Mouse (Mus musculus): Measurements from ENCODE around the gene Slc2a6.
A peak's percentile ranks its signal among the peaks of the same experiment; 100 is the strongest.

Gene Slc2a6

DNA sequence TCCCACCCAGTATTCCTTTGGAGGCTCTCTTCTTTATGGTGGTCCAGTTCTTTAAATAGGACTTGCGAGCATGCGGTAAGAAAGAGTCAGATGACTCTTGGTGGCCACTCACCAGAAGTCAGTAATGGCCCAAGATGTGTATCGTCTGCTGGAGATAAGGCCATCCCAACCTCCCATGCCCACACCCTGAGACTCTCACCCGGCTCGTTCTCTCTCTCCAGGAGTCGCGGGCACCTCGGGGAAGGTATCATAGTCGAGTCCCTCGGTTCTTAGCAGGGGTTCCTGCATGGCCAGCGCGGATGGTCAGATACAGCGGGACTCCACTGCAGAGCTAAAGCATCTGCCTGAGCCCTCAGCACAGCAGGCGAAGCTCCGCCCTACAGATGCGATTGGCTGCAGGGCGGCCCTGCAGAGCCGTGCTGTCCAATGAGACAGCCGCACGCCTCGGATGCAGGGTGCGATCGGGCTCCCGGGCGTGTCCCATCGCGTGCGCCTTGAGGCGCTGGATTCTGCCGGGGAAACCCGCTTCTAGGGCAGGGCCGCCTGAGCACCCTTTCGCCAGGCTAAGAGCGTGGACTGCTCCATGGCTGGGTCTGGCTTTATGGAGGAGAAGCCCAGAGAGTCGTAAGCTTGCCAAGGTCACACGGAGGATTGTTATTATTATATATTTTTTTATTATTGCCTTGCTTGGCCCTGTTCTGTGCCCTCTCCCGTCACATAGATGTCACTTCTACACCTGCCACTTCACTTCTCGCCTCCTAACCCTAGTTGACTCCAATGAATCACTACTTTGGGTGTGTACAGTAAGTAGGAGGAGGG, at the start of gene Slc2a6:
TSS of gene Slc2a6 (minus strand) at position 381 of the 819 bp plus-strand sequence.
- peak; percentile 80 to 81 for DNase-seq

DNA sequence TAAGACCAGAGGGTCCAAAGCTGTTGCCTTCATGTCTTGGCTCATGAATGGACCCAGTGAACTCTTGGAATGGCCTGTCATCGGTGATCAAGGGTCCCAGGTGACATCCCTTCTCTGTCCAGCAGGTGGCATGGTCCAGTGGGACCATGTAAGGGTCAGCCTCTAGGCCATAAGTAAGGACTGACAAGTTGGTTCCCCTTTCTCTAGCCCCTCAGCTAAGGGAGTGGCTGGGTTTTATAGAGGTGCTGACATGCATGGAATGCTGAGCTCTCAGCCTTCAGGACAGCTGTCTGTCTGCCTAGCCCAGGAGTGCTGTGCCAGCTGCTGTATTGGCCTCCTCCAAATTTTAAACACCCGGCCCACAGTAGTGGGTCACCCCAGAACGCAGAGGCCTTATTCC, 47.7 kb upstream of the Slc2a6 start:
- DNase-seq, result peak in 1 of 2 experiments; percentile 52

GRCm38 (mm10) chr2:27074804-27075203, 47.0 kb upstream of the Slc2a6 start:
- no peak for DNase-seq

GRCm38 (mm10) chr2:27073407-27073806, 45.6 kb upstream of the Slc2a6 start:
- DNase-seq, result no peak

GRCm38 (mm10) chr2:27071978-27072377, 44.2 kb upstream of the Slc2a6 start, which contains the start of gene Mymk:
TSS of gene Mymk (minus strand) at chr2:27072179.
- no peak for DNase-seq

- no peak for DNase-seq
These were observed 43.3 kb upstream of the Slc2a6 start for GRCm38 (mm10) chr2:27071137-27071536.

DNA sequence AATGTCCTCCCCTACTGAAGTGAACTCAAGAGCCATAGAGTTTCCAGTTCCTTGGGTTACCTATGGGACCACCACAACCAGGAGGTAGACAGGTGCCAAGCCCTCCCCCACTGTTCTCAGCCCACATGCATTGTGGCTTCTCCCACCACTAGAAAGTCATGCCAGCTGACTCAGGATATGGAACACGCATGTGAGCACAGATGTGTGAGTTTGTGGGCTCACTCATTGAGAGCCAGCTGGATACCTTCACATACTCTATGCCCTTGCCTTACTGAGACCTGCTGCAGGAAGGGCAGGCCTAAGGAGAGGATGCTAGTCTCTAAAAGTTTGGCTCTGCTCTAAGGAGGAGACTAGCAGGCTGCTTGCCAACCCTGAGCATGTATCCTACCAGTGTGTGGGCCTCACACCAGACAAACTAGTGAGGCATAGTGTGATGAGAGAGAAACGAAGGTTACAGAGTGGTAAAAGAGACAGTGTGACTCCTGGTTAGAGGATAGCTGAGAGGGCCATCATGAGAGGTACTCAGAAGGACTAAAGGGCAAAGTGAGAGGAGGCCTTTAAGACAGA, 42.5 kb upstream of the Slc2a6 start:
- no peak for DNase-seq

DNA sequence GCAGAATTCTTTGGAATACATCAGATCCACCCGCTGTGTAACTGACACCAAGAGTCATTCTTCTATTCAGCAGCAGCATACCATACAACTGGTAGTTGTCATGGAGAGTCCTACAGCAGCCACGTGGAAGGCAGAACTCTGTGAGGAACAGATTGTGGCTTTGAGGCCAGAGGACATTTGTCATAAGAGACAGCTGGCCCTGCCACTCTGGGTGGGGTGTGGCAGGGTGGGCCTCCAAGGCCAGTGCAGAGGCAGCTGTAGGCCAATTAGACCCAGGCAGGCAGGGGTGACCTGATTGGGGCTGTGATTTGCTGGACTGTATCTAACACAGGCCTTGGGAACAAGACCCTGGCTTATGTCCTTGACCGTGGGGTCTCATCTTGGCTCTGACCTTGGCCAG, 41.8 kb upstream of the Slc2a6 start:
- DNase-seq, result no peak

GRCm38 (mm10) chr2:27067996-27068395, 40.2 kb upstream of the Slc2a6 start:
- DNase-seq, result no peak

DNA sequence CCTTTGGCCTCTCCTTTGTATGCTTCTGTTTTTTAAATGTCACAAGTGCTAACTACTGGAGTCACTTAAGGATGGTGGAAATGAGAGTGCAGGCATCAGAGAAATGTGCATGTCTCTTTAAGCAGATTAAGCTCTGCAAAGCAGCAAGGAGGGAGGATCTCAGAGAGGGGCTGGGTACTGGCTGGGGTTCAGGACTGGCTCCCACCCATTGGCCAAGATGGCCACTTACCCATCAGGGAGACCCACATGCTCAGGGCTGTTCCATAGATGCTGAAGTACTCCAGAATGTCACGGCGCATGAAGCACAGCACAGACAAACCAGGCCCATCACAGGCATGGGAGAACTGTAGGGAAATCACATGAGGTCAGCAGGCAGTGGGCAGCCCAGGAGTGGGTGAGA, 39.3 kb upstream of the Slc2a6 start:
- no peak for DNase-seq

DNA sequence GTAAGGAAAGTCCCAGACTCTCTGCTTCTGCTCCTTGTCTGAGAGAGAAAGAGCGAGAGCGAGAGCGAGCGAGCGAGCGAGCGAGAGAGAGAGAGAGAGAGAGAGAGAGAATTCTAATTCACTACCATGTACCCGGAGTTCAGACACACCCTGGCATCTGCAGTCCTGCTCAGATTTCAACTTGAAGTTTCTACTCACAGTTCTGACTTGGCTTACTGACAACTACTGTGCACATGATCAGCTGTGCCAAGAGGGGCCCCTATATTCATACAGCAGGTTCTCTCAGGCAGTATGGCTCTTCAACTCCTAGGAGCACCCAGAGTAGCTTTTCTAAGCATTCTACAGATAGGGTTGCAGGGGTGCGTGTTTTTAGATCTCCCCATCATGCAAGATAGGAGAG, 31.4 kb upstream of the Slc2a6 start:
- DNase-seq, result no peak

GRCm38 (mm10) chr2:27058751-27059150, 31.0 kb upstream of the Slc2a6 start:
- no peak for DNase-seq

DNA sequence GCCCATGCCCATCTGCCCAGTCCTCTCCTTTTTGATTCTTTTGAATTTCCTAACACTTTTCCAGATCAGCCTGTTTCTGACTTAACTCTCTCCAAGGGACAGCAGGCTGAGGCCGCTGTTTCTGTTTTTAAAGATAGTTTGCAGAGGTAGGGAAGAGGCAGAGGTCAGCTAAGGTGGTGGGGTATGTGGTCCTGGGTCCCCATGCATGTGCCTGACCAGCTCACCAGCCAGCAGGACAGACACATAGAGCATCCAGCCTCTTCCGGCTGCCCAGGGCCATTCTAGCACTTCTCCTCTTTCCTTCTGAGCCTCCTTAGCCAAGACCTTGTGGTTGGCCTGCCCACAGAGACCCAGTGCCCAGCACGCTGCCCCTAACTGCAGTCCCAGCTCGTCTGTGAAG, 30.5 kb upstream of the Slc2a6 start:
- no peak for DNase-seq

DNA sequence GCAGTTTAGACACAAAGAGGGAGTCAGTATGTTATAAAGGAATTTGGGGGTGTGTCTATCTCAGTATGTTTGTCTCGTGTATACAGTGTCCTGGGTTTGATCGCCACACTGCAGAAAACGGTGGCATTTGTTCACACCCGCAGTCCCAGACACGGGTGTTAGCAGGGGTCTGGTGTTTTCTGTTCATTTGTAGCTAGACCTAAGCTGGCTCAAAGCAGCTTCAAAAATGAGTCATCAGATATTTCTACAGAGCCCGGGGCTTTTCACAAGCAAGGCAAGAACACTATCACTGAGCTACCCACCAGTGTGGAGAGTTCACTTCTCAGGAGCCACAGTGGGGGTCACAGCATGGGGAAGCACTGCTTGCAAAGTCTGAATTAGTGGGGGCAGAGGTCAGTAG, 21.6 kb upstream of the Slc2a6 start:
- DNase-seq, result no peak

DNA sequence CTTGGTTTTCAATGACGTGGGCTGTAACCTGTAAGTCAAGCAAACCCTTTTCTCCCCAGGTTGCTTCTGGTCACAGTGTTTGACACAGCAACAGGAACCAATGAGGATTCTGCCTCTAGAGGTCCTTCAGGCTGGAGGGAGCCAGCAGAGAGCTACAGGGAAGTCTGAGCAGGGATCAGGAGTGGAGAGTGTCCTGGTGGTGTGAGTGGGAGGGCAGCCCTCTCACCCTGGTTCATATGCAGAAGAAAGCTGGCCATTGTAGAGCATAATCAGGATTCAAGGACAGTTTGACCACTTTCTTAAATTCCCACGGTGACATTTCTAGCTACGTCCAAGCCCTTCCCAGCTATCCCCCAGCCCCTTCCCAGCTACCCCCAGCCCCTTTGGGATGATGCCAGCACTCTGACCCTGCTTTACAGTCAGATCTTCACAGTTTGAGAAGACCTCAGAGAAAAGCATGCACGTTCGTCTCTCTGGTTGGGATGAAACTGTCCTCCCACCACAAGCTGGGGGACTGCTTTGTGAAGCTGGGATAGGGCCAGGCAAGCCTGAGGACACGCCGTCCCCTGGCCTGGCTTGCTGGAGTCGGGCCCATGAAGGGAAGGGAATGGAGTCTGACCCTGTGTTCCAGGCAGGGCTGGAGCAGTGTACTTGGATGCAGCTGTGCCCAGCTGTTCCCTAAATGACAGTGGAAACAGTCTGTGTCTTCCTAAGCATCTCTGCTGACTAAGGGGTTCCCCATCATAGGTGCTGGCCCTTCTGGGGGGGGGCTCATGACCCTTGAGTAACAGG, 18.4 kb upstream of the Slc2a6 start:
- DNase-seq, result no peak

GRCm38 (mm10) chr2:27044641-27045040, 16.8 kb upstream of the Slc2a6 start:
- DNase-seq, result no peak

- DNase-seq, result no peak
These were observed 16.4 kb upstream of the Slc2a6 start for GRCm38 (mm10) chr2:27044166-27044565.

DNA sequence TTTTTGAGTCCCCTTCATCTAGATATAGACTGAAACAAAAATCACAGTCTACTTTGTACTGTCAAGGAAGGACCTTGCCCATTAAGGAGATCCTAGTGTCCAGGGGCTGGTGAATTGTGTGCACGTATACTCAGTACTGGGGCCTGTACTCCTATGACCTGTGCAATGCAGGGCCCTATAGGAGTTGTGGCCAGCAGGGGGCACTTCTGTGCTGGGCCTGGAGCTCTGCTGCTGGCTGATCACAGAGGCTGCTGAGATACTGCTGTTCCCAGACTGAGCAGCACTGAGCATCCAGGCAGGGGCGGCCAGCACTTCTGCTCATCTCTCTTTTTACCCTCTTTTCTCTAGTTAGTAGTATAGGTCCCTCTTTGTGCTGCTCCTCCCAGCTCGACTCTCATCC, 15.7 kb upstream of the Slc2a6 start:
- DNase-seq, result peak; percentile 60 to 74

- DNase-seq, result no peak
These were observed 14.5 kb upstream of the Slc2a6 start for GRCm38 (mm10) chr2:27042131-27042844.

DNA sequence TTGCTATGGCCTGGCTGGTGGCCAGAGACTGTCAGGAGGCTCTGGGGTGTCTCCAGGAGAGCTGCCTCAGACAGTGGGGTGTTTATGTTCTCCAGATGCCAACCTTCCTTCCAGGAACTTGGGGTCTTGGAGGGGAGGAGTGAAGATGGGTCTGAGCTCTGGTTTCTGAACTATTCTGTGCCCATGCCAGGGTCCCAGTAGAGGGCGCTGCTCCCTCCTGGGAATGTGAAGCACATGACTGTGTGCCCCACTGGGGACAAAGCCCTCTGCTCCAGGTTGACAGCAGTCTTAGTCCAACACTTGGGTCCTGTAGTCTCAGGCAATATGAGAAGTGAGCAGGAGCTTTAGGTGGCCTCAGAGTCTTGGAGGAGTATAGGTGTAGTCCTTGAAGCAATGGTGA, 11.5 kb upstream of the Slc2a6 start:
- no peak for DNase-seq

GRCm38 (mm10) chr2:27038596-27038995, 10.8 kb upstream of the Slc2a6 start:
- DNase-seq, result peak in 1 of 2 experiments; percentile 68

DNA sequence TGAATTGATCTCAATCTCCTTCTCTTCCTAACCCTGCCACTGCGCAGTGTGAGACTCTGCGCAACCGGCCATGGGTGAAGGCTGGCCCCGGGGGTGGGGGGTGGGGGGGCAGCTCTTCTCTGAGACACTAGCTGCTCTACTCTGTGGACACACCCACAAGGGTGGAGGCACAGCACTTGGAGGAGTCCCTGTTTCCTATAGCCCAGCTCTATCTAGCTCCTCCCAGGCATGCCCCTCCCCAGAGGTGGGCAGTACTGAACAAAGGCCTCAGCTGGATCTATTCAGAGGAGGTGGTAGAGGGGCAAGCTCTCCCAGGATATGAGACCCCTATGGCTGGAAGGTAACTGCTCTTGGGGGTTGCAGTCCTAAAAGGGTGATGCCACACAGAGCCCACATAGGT, 9.2 kb upstream of the Slc2a6 start:
- DNase-seq, result no peak

DNA sequence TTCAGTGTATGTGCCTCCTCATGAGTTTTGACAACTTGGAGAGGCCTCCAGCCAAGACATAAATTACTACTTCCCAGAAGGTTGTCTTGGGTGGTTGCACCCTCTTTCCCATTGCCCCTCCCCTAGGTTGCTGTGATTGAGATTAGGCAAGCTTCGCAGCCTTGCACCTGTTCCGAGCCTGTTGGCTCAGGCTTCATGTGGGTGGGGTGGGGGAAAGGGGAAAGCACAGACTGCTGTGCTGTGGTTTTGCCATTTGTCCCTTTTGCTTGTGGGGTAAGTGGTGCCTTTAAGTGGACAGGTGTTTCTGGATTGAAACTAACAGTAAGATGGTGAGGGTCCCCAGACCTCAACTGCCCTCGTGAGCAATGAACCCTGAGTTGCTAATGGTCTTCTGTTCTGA, 8.2 kb upstream of the Slc2a6 start:
- no peak for DNase-seq

Data from spleen, adult 18-20 months (tissue).